Mouse (Mus musculus): Measurements from ENCODE around the gene Mob3a. TPM values are rescaled to one million over a fixed set of nuclear protein-coding genes. Genes with fewer than 3 reads are reported as not detected.

The Mob3a gene
- polyA plus RNA-seq, 1 experiment from 2014 or later = 34.4 TPM

DNA sequence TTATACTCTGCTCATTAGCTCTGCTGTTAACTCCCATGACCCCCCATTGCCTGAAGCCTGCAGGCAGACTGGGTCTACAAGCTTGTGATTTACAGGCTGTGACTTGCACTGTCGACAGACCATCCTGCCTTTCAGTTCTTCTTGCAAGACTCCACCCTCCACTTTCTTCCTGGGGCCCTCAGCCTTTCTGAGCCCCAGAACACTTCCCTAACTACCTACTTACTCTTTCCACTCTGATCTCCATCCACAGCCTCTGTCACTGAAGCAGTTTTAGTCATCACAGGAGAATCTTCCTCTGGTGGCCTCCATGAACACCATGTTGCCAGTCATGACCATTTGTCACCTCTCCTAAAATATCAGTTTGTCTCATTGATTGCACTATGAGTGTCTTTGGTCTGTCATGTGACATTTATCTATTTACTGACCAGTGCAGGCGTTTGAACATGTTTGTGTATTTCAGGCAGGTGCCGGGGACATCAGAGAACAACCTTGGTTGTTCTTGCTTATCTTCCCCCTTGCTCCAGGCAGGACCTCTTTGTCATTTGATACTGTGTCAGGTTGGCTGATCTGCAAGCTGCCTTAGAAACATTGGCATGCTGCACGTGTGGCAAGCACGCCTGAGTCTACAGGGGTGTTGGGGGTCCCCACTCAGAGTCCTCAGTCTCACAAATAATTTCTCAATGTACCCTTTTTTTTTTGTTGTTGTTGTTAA, 38.1 kb downstream of the Mob3a start:
- no peak for ATAC-seq (ENCODE audit: low FRiP score, low TSS enrichment)
- peaks cover 28% of the 10 kb centered on the region for H3K36me3 ChIP-seq (ENCODE audit: control insufficient read depth, insufficient read depth, low read length)
- 20% methylated on average over 5 of the region's 5 CpGs for WGBS
- peak overlapping the region; percentile 43; the same call in 1 of the 2 replicates for H3K27ac ChIP-seq (ENCODE audit: low read depth, low read length)
- no peak overlapping the region for H3K9ac ChIP-seq (ENCODE audit: low read depth, low read length)
- H3K4me3 ChIP-seq (ENCODE audit: low read length) = no peak overlapping the region
- H3K4me1 ChIP-seq (ENCODE audit: control insufficient read depth, insufficient read depth, low read length) = peaks cover 40% of the 10 kb centered on the region
- H3K27me3 ChIP-seq (ENCODE audit: control insufficient read depth, insufficient read depth, low read length) = no peaks in the 10 kb centered on the region
- H3K9me3 ChIP-seq (ENCODE audit: control insufficient read depth, low read length) = no peaks in the 10 kb centered on the region
- H3K4me2 ChIP-seq (replicated peaks; ENCODE audit: low read depth, low read length) = 0 out of 2 replicates have a peak overlapping the region, but pooled peaks have one; percentile 0

GRCm38 (mm10) chr10:80661149-80661548, 40.6 kb downstream of the Mob3a start:
- peaks cover 42% of the 10 kb centered on the region for H3K4me1 ChIP-seq (ENCODE audit: control insufficient read depth, insufficient read depth, low read length)
- no peak overlapping the region for H3K4me3 ChIP-seq (ENCODE audit: low read length)
- H3K36me3 ChIP-seq (ENCODE audit: control insufficient read depth, insufficient read depth, low read length) = peaks cover 4% of the 10 kb centered on the region
- H3K27ac ChIP-seq (ENCODE audit: low read depth, low read length) = no peak overlapping the region
- 37% methylated on average over 5 of the region's 5 CpGs for WGBS
- H3K4me2 ChIP-seq (replicated peaks; ENCODE audit: low read depth, low read length) = no peak overlapping the region
- no peak overlapping the region for H3K9ac ChIP-seq (ENCODE audit: low read depth, low read length)
- no peaks in the 10 kb centered on the region for H3K9me3 ChIP-seq (ENCODE audit: control insufficient read depth, low read length)
- no peak for ATAC-seq (ENCODE audit: low FRiP score, low TSS enrichment)
- no peaks in the 10 kb centered on the region for H3K27me3 ChIP-seq (ENCODE audit: control insufficient read depth, insufficient read depth, low read length)

DNA sequence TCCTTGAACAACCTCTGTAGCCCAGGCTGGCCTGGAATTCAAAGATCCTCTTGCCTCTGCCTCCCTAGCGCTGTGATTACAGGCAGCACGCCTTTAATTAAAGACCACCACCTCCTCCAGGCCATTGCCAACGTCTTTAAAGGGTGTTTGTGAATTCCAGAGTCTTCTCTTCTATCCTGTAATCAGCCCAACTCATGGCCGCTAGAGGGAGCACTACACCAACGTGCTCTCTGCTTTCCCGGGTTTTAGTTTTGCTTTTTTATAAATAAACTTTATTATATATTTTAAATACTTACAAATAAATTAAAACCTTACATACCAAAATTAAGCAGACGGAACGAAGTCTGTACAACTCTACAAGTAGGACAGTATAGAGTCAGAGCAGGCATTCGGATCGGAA, 42.6 kb downstream of the Mob3a start:
- H3K4me1 ChIP-seq (ENCODE audit: control insufficient read depth, insufficient read depth, low read length) = peaks cover 35% of the 10 kb centered on the region
- peak overlapping the region; percentile 15; the same call in 1 of the 2 replicates for H3K4me2 ChIP-seq (replicated peaks; ENCODE audit: low read depth, low read length)
- H3K4me3 ChIP-seq (ENCODE audit: low read length) = no peak overlapping the region; the same call in 1 of the 2 replicates
- no peaks in the 10 kb centered on the region for H3K36me3 ChIP-seq (ENCODE audit: control insufficient read depth, insufficient read depth, low read length)
- H3K27ac ChIP-seq (ENCODE audit: low read depth, low read length) = no peak overlapping the region
- H3K27me3 ChIP-seq (ENCODE audit: control insufficient read depth, insufficient read depth, low read length) = no peaks in the 10 kb centered on the region
- no peak for ATAC-seq (ENCODE audit: low FRiP score, low TSS enrichment)
- WGBS = 20% methylated on average over 10 of the region's 10 CpGs
- no peaks in the 10 kb centered on the region for H3K9me3 ChIP-seq (ENCODE audit: control insufficient read depth, low read length)
- H3K9ac ChIP-seq (ENCODE audit: low read depth, low read length) = no peak overlapping the region

- peak overlapping the region; percentile 15; the same call in 1 of the 2 replicates for H3K4me2 ChIP-seq (replicated peaks; ENCODE audit: low read depth, low read length)
- H3K27me3 ChIP-seq (ENCODE audit: control insufficient read depth, insufficient read depth, low read length) = no peaks in the 10 kb centered on the region
- H3K4me1 ChIP-seq (ENCODE audit: control insufficient read depth, insufficient read depth, low read length) = peaks cover 31% of the 10 kb centered on the region
- WGBS = 63% methylated on average over 4 of the region's 4 CpGs
- H3K27ac ChIP-seq (ENCODE audit: low read depth, low read length) = no peak overlapping the region
- no peaks in the 10 kb centered on the region for H3K36me3 ChIP-seq (ENCODE audit: control insufficient read depth, insufficient read depth, low read length)
- ATAC-seq (ENCODE audit: low FRiP score, low TSS enrichment) = no peak
- H3K9ac ChIP-seq (ENCODE audit: low read depth, low read length) = no peak overlapping the region
- no peak overlapping the region for H3K4me3 ChIP-seq (ENCODE audit: low read length)
- H3K9me3 ChIP-seq (ENCODE audit: control insufficient read depth, low read length) = no peaks in the 10 kb centered on the region
Observed at GRCm38 (mm10) chr10:80658841-80659202, 43.0 kb downstream of the Mob3a start.

GRCm38 (mm10) chr10:80658194-80658840, 43.5 kb downstream of the Mob3a start:
- 87% methylated on average over 14 of the region's 14 CpGs for WGBS

GRCm38 (mm10) chr10:80656863-80657623, 44.7 kb downstream of the Mob3a start, which contains the start of gene Btbd2:
TSS of gene Btbd2 (minus strand) at chr10:80657071.
- Histone ChIP-seq H3K4me2 (replicated peaks; ENCODE audit: low read depth, low read length) (peak within 1 kb of the TSS; percentile 84), H3K36me3 (ENCODE audit: control insufficient read depth, insufficient read depth, low read length) (0 out of 2 replicates have a peak, but pooled peaks cover 4% of the 10 kb centered on the region), H3K4me1 (ENCODE audit: control insufficient read depth, insufficient read depth, low read length) (peaks cover 23% of the 10 kb centered on the region), H3K4me3 (ENCODE audit: low read length) (peak within 1 kb of the TSS; percentile 65), H3K9me3 (ENCODE audit: control insufficient read depth, low read length) (no peaks in the 10 kb centered on the region), H3K27me3 (ENCODE audit: control insufficient read depth, insufficient read depth, low read length) (no peaks in the 10 kb centered on the region), H3K27ac (ENCODE audit: low read depth, low read length) (peak within 1 kb of the TSS; percentile 74), H3K9ac (ENCODE audit: low read depth, low read length) (peak within 1 kb of the TSS; percentile 86)
- WGBS = 17% methylated on average over 15 of the region's 15 CpGs
- peak; percentile 50 for ATAC-seq (ENCODE audit: low FRiP score, low TSS enrichment)

More at GRCm38 (mm10) chr10:80658194-80658840, 43.5 kb downstream of the Mob3a start:
- Histone ChIP-seq H3K9ac (ENCODE audit: low read depth, low read length) (no peak overlapping the region), H3K36me3 (ENCODE audit: control insufficient read depth, insufficient read depth, low read length) (no peaks in the 10 kb centered on the region), H3K27me3 (ENCODE audit: control insufficient read depth, insufficient read depth, low read length) (no peaks in the 10 kb centered on the region), H3K4me2 (replicated peaks; ENCODE audit: low read depth, low read length) (no peak overlapping the region), H3K27ac (ENCODE audit: low read depth, low read length) (no peak overlapping the region), H3K9me3 (ENCODE audit: control insufficient read depth, low read length) (no peaks in the 10 kb centered on the region), H3K4me3 (ENCODE audit: low read length) (no peak overlapping the region), H3K4me1 (ENCODE audit: control insufficient read depth, insufficient read depth, low read length) (peaks cover 26% of the 10 kb centered on the region)
- no peak for ATAC-seq (ENCODE audit: low FRiP score, low TSS enrichment)

DNA sequence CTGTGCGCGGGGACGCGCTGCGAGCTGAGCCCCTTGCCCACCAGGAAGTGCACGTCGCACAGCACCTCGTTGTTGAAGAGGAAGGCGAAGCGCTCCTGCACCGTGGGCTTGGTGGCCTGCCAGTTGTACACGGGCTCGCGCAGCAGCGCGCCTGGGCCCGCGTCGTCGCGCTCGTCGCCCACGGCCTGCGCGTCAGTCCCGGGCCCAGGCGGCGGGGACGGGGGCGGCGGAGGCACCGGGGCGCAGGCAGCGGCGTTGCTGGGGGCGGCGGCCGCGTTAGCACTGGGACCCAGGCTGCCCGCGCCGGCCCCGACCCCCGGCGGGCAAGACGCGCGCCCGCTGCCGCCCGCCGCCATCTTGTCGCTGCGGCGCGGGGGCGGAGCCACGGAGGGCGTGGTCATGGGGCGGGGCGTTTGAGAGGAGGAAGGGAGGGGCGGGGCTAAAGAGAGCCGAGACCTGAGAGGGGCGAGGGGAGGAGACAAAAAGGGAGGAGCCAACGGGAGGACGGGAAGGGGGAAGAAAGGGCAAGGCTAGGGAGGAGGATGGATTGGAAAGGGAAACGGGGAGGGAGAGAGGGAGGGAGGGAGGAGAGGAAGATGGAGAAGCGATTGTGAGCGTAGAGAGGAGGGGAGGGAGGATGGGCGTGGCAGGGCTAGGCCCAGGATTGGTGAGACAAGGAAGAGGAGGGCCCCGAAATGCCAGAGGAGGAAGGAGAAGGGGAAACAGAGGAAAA, 45.5 kb downstream of the Mob3a start:
- Histone ChIP-seq H3K27ac (ENCODE audit: low read depth, low read length) (peak overlapping the region; percentile 74), H3K4me3 (ENCODE audit: low read length) (peak overlapping the region; percentile 65), H3K9me3 (ENCODE audit: control insufficient read depth, low read length) (no peaks in the 10 kb centered on the region), H3K4me1 (ENCODE audit: control insufficient read depth, insufficient read depth, low read length) (peaks cover 23% of the 10 kb centered on the region), H3K36me3 (ENCODE audit: control insufficient read depth, insufficient read depth, low read length) (0 out of 2 replicates have a peak, but pooled peaks cover 4% of the 10 kb centered on the region), H3K4me2 (replicated peaks; ENCODE audit: low read depth, low read length) (peak overlapping the region; percentile 84), H3K27me3 (ENCODE audit: control insufficient read depth, insufficient read depth, low read length) (no peaks in the 10 kb centered on the region), H3K9ac (ENCODE audit: low read depth, low read length) (peak overlapping the region; percentile 86)
- WGBS = under 1% methylated on average over 63 of the region's 72 CpGs
- ATAC-seq (ENCODE audit: low FRiP score, low TSS enrichment) = peak; percentile 85

DNA sequence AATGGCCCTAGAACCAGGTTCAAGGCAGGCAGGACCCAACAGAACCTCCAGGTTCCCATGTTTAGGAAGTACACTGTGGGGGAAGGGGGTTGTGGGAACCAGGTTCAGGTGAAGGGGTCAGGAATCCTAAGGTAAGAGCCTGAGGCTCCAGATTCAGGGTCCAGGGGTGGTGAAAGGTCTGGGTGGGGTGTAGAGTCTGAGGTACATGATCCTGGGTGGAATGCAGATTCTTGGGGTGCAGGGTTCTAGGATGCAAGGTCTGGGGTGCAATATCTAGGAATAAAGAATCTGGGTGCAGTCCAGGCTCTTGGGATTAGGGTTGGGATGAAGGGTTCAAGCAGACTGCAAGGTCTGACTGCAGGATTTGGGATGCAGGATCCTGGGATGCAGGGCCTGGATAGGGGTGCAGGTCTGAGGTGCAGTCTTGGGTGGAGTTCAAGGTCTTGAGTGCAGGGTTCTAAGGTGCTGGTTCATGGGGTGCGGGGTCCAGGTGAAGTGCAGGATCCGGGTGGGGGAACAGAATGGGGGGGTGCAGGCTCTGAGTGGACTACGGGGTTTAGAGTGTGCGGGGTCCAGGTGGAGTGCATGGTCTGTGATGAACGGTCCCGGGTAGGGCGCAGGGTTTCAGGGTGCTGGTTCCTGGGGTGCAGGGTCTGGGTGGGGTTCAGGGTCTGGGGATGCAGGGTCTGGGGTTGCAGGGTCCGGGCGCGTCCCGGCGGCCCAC, 46.2 kb downstream of the Mob3a start:
- Histone ChIP-seq H3K9me3 (ENCODE audit: control insufficient read depth, low read length) (no peaks in the 10 kb centered on the region), H3K4me3 (ENCODE audit: low read length) (peak overlapping the region; percentile 65), H3K9ac (ENCODE audit: low read depth, low read length) (peak overlapping the region; percentile 86), H3K27ac (ENCODE audit: low read depth, low read length) (peak overlapping the region; percentile 53; the same call in 1 of the 2 replicates), H3K4me2 (replicated peaks; ENCODE audit: low read depth, low read length) (peak overlapping the region; percentile 84), H3K4me1 (ENCODE audit: control insufficient read depth, insufficient read depth, low read length) (peaks cover 23% of the 10 kb centered on the region), H3K27me3 (ENCODE audit: control insufficient read depth, insufficient read depth, low read length) (no peaks in the 10 kb centered on the region), H3K36me3 (ENCODE audit: control insufficient read depth, insufficient read depth, low read length) (0 out of 2 replicates have a peak, but pooled peaks cover 4% of the 10 kb centered on the region)
- peak; percentile 58 for ATAC-seq (ENCODE audit: low FRiP score, low TSS enrichment)
- 2% methylated on average over 11 of the region's 12 CpGs for WGBS

All from kidney, embryonic 14.5 days (tissue).